Mouse (Mus musculus) megakaryocyte-erythroid progenitor cell, adult 5-6 weeks (primary cell): ENCODE results near the gene D130043K22Rik. TPM values are rescaled to one million over a fixed set of nuclear protein-coding genes. Genes with fewer than 3 reads are reported as not detected.

Experiments used
- ATAC-seq: replicated peaks from 2 replicates; pipeline ENCODE4 v1.8.0; 2016; ENCODE audit warnings: mild to moderate bottlenecking, inconsistent platforms; ENCODE audit not compliant: severe bottlenecking, poor library complexity, low FRiP score, low TSS enrichment
- total RNA-seq, 2 experiments: library from RNA; stranded (forward) in 1 of 2; stranded (reverse) in 1 of 2; fragments of 200-1000, 215-1000 nt in 1 of 2; fragments of >200 nt in 1 of 2; fragmentation: Nextera tagmentation in 1 of 2; gene quantifications; 2 replicates each; pipeline ENCODE4 v1.2.3; 2014 to 2017

Gene D130043K22Rik
- total RNA-seq, 2 experiments from 2014 or later = 0.38 TPM; not detected in 1

GRCm38 (mm10) chr13:24938683-24939082, 93.7 kb downstream of the D130043K22Rik start:
- ATAC-seq = peak; percentile 53

GRCm38 (mm10) chr13:24939472-24939871, 94.5 kb downstream of the D130043K22Rik start:
- no peak for ATAC-seq

- ATAC-seq = no peak
Measured at GRCm38 (mm10) chr13:24942512-24943282, 97.8 kb downstream of the D130043K22Rik start, which contains the start of gene Gpld1. Gene Gpld1 (plus strand): TSS chr13:24943152.

GRCm38 (mm10) chr13:24943303-24943702, 98.4 kb downstream of the D130043K22Rik start:
- ATAC-seq = no peak

GRCm38 (mm10) chr13:24945567-24945966, 100.6 kb downstream of the D130043K22Rik start:
- no peak for ATAC-seq

GRCm38 (mm10) chr13:24947158-24947557, 102.2 kb downstream of the D130043K22Rik start:
- ATAC-seq = no peak

- ATAC-seq = no peak
Measured at GRCm38 (mm10) chr13:24948870-24949269, 103.9 kb downstream of the D130043K22Rik start.

Other genes with a start within 250 kb of the D130043K22Rik start
- gene Armh2, start 103.9 kb upstream of the D130043K22Rik start, total RNA-seq (2014; fragmentation: Nextera tagmentation) = not detected in 2 replicates
- 2.1 TPM in 1 of 2 replicates, not detected in the other for gene Armh2, start 103.9 kb upstream of the D130043K22Rik start, total RNA-seq (2017)
- 156 and 206 TPM in 2 replicates for gene Gmnn, start 83.2 kb upstream of the D130043K22Rik start, total RNA-seq (2014; fragmentation: Nextera tagmentation)
- gene Gmnn, start 83.2 kb upstream of the D130043K22Rik start, total RNA-seq (2017) = 222 and 297 TPM in 2 replicates
- 91.9 and 121 TPM in 2 replicates for gene BC005537, start 43.5 kb upstream of the D130043K22Rik start, total RNA-seq (2014; fragmentation: Nextera tagmentation)
- gene BC005537, start 43.5 kb upstream of the D130043K22Rik start, total RNA-seq (2017) = 42.4 and 44.0 TPM in 2 replicates
- gene Acot13, start 13.6 kb upstream of the D130043K22Rik start, total RNA-seq (2014; fragmentation: Nextera tagmentation) = 39.4 and 69.5 TPM in 2 replicates
- gene Acot13, start 13.6 kb upstream of the D130043K22Rik start, total RNA-seq (2017) = 80.5 and 87.5 TPM in 2 replicates
- gene Tdp2, start 13.5 kb upstream of the D130043K22Rik start, total RNA-seq (2014; fragmentation: Nextera tagmentation) = 61.6 and 87.7 TPM in 2 replicates
- gene Tdp2, start 13.5 kb upstream of the D130043K22Rik start, total RNA-seq (2017) = 61.8 and 64.1 TPM in 2 replicates
- 0.24 TPM in 1 of 2 replicates, not detected in the other for gene Aldh5a1, start 92.5 kb downstream of the D130043K22Rik start, total RNA-seq (2014; fragmentation: Nextera tagmentation)
- gene Aldh5a1, start 92.5 kb downstream of the D130043K22Rik start, total RNA-seq (2017) = 0.05 and 0.91 TPM in 2 replicates
- not detected in 2 replicates for gene Gpld1, start 98.0 kb downstream of the D130043K22Rik start, total RNA-seq (2014; fragmentation: Nextera tagmentation)
- 0.56 and 0.72 TPM in 2 replicates for gene Gpld1, start 98.0 kb downstream of the D130043K22Rik start, total RNA-seq (2017)
- 27.4 and 36.3 TPM in 2 replicates for gene Mrs2, start 175.2 kb downstream of the D130043K22Rik start, total RNA-seq (2014; fragmentation: Nextera tagmentation)
- 11.4 and 11.9 TPM in 2 replicates for gene Mrs2, start 175.2 kb downstream of the D130043K22Rik start, total RNA-seq (2017)
- gene Dcdc2a, start 210.9 kb downstream of the D130043K22Rik start, total RNA-seq (2014; fragmentation: Nextera tagmentation) = not detected in 2 replicates
- gene Dcdc2a, start 210.9 kb downstream of the D130043K22Rik start, total RNA-seq (2017) = not detected in 2 replicates